Mouse (Mus musculus): ENCODE data around the gene Krt33b. TPM values are rescaled to one million over a fixed set of nuclear protein-coding genes. Genes with fewer than 3 reads are reported as not detected.

Krt33b gene
- polyA plus RNA-seq, 1 experiment: not detected

- peaks cover 13% of the 10 kb centered on the region for H3K4me1 ChIP-seq (ENCODE audit: control insufficient read depth, insufficient read depth, low read length)
- H3K27me3 ChIP-seq (ENCODE audit: control insufficient read depth, insufficient read depth, low read length): no peaks in the 10 kb centered on the region
- 79% methylated on average over 6 of the region's 6 CpGs for WGBS
- TF ChIP-seq POLR2A (IDR thresholded peaks at IDR 0.05; ENCODE audit: borderline replicate concordance, insufficient read depth, low read length) (no peak), CTCF (IDR thresholded peaks at IDR 0.05; ENCODE audit: borderline replicate concordance, insufficient read depth, low read depth, low read length) (no peak)
- DNase-seq: peak in 1 of 2 experiments; percentile 11
- no peak overlapping the region for H3K27ac ChIP-seq (ENCODE audit: insufficient read depth, low read length)
- no peak overlapping the region for H3K4me3 ChIP-seq (replicated peaks; ENCODE audit: insufficient read depth, low read depth, low read length)
These were observed 39.7 kb downstream of the Krt33b start for GRCm38 (mm10) chr11:99989881-99990405.

- no peak for DNase-seq
- peaks cover 15% of the 10 kb centered on the region for H3K4me1 ChIP-seq (ENCODE audit: control insufficient read depth, insufficient read depth, low read length)
- WGBS: 95% methylated on average over 3 of the region's 3 CpGs
- H3K27me3 ChIP-seq (ENCODE audit: control insufficient read depth, insufficient read depth, low read length): no peaks in the 10 kb centered on the region
- H3K4me3 ChIP-seq (replicated peaks; ENCODE audit: insufficient read depth, low read depth, low read length): no peak overlapping the region
- TF ChIP-seq POLR2A (IDR thresholded peaks at IDR 0.05; ENCODE audit: borderline replicate concordance, insufficient read depth, low read length) (no peak), CTCF (IDR thresholded peaks at IDR 0.05; ENCODE audit: borderline replicate concordance, insufficient read depth, low read depth, low read length) (no peak)
- H3K27ac ChIP-seq (ENCODE audit: insufficient read depth, low read length): no peak overlapping the region
These were observed 41.1 kb downstream of the Krt33b start for GRCm38 (mm10) chr11:99988530-99988929.

- Histone ChIP-seq H3K27me3 (ENCODE audit: control insufficient read depth, insufficient read depth, low read length) (no peaks in the 10 kb centered on the region), H3K4me1 (ENCODE audit: control insufficient read depth, insufficient read depth, low read length) (peaks cover 15% of the 10 kb centered on the region), H3K4me3 (replicated peaks; ENCODE audit: insufficient read depth, low read depth, low read length) (no peak within 1 kb of the TSS), H3K27ac (ENCODE audit: insufficient read depth, low read length) (peak within 1 kb of the TSS; percentile 26)
- TF ChIP-seq CTCF (IDR thresholded peaks at IDR 0.05; ENCODE audit: borderline replicate concordance, insufficient read depth, low read depth, low read length) (no peak), POLR2A (IDR thresholded peaks at IDR 0.05; ENCODE audit: borderline replicate concordance, insufficient read depth, low read length) (no peak)
- WGBS: 71% methylated on average over 8 of the region's 8 CpGs
- no peak for DNase-seq
These were observed 43.5 kb downstream of the Krt33b start, which contains the start of gene Krtap16-1 for GRCm38 (mm10) chr11:99986180-99986647. Gene Krtap16-1, minus strand, starts transcription at chr11:99986597.

- TF ChIP-seq POLR2A (IDR thresholded peaks at IDR 0.05; ENCODE audit: borderline replicate concordance, insufficient read depth, low read length) (no peak), CTCF (IDR thresholded peaks at IDR 0.05; ENCODE audit: borderline replicate concordance, insufficient read depth, low read depth, low read length) (no peak)
- H3K4me3 ChIP-seq (replicated peaks; ENCODE audit: insufficient read depth, low read depth, low read length): no peak overlapping the region
- 10% methylated on average over 20 of the region's 20 CpGs for WGBS
- DNase-seq: peak; percentile 86 to 91
- H3K27ac ChIP-seq (ENCODE audit: insufficient read depth, low read length): peak overlapping the region; percentile 26
- no peaks in the 10 kb centered on the region for H3K27me3 ChIP-seq (ENCODE audit: control insufficient read depth, insufficient read depth, low read length)
- H3K4me1 ChIP-seq (ENCODE audit: control insufficient read depth, insufficient read depth, low read length): peaks cover 15% of the 10 kb centered on the region
These were observed 44.2 kb downstream of the Krt33b start for GRCm38 (mm10) chr11:99985291-99986092.

GRCm38 (mm10) chr11:99983442-99983841 is 46.2 kb downstream of the Krt33b start:
- Histone ChIP-seq H3K4me1 (ENCODE audit: control insufficient read depth, insufficient read depth, low read length) (peaks cover 15% of the 10 kb centered on the region), H3K27me3 (ENCODE audit: control insufficient read depth, insufficient read depth, low read length) (no peaks in the 10 kb centered on the region), H3K27ac (ENCODE audit: insufficient read depth, low read length) (no peak overlapping the region), H3K4me3 (replicated peaks; ENCODE audit: insufficient read depth, low read depth, low read length) (no peak overlapping the region)
- DNase-seq: no peak
- 98% methylated on average over 1 of the region's 1 CpGs for WGBS
- no peak for TF ChIP-seq CTCF (IDR thresholded peaks at IDR 0.05; ENCODE audit: borderline replicate concordance, insufficient read depth, low read depth, low read length)
- no peak for TF ChIP-seq POLR2A (IDR thresholded peaks at IDR 0.05; ENCODE audit: borderline replicate concordance, insufficient read depth, low read length)

- Histone ChIP-seq H3K4me3 (replicated peaks; ENCODE audit: insufficient read depth, low read depth, low read length) (no peak overlapping the region), H3K27ac (ENCODE audit: insufficient read depth, low read length) (no peak overlapping the region), H3K27me3 (ENCODE audit: control insufficient read depth, insufficient read depth, low read length) (no peaks in the 10 kb centered on the region), H3K4me1 (ENCODE audit: control insufficient read depth, insufficient read depth, low read length) (peaks cover 15% of the 10 kb centered on the region)
- no peak for TF ChIP-seq POLR2A (IDR thresholded peaks at IDR 0.05; ENCODE audit: borderline replicate concordance, insufficient read depth, low read length)
- TF ChIP-seq CTCF (IDR thresholded peaks at IDR 0.05; ENCODE audit: borderline replicate concordance, insufficient read depth, low read depth, low read length): no peak
- 93% methylated on average over 9 of the region's 9 CpGs for WGBS
- DNase-seq: no peak
These were observed 46.9 kb downstream of the Krt33b start for GRCm38 (mm10) chr11:99982731-99983130.

GRCm38 (mm10) chr11:99978953-99979352 is 50.7 kb downstream of the Krt33b start, which contains the start of gene Krtap29-1:
Gene Krtap29-1, minus strand, starts transcription at chr11:99979053.
- WGBS: 59% methylated on average over 5 of the region's 5 CpGs
- H3K4me3 ChIP-seq (replicated peaks; ENCODE audit: insufficient read depth, low read depth, low read length): no peak within 1 kb of the TSS
- H3K4me1 ChIP-seq (ENCODE audit: control insufficient read depth, insufficient read depth, low read length): no peaks in the 10 kb centered on the region
- H3K27ac ChIP-seq (ENCODE audit: insufficient read depth, low read length): no peak within 1 kb of the TSS
- H3K27me3 ChIP-seq (ENCODE audit: control insufficient read depth, insufficient read depth, low read length): no peaks in the 10 kb centered on the region
- TF ChIP-seq CTCF (IDR thresholded peaks at IDR 0.05; ENCODE audit: borderline replicate concordance, insufficient read depth, low read depth, low read length) (no peak), POLR2A (IDR thresholded peaks at IDR 0.05; ENCODE audit: borderline replicate concordance, insufficient read depth, low read length) (no peak)
- DNase-seq: no peak

Other genes starting within 250 kb of the Krt33b start
- gene Krtap4-8, start 249.2 kb downstream of the Krt33b start, polyA plus RNA-seq (2012; rRNA removed): not detected in 2 replicates
- gene Krtap4-9, start 244.7 kb downstream of the Krt33b start, polyA plus RNA-seq (2012; rRNA removed): not detected in 2 replicates
- not detected in 2 replicates for gene Gm11596, start 236.4 kb downstream of the Krt33b start, polyA plus RNA-seq (2012; rRNA removed)
- not detected in 2 replicates for gene Gm11569, start 230.9 kb downstream of the Krt33b start, polyA plus RNA-seq (2012; rRNA removed)
- not detected in 2 replicates for gene Gm11554, start 225.4 kb downstream of the Krt33b start, polyA plus RNA-seq (2012; rRNA removed)
- not detected in 2 replicates for gene Krtap4-13, start 220.0 kb downstream of the Krt33b start, polyA plus RNA-seq (2012; rRNA removed)
- not detected in 2 replicates for gene Gm11564, start 214.2 kb downstream of the Krt33b start, polyA plus RNA-seq (2012; rRNA removed)
- gene 2300003K06Rik, start 191.8 kb downstream of the Krt33b start, polyA plus RNA-seq (2012; rRNA removed): not detected in 2 replicates
- not detected in 2 replicates for gene Krtap4-16, start 178.3 kb downstream of the Krt33b start, polyA plus RNA-seq (2012; rRNA removed)
- not detected in 2 replicates for gene Gm11568, start 172.0 kb downstream of the Krt33b start, polyA plus RNA-seq (2012; rRNA removed)
- not detected in 2 replicates for gene Gm11559, start 165.4 kb downstream of the Krt33b start, polyA plus RNA-seq (2012; rRNA removed)
- gene Krtap9-1, start 156.5 kb downstream of the Krt33b start, polyA plus RNA-seq (2012; rRNA removed): not detected in 2 replicates
- gene Gm11567, start 150.7 kb downstream of the Krt33b start, polyA plus RNA-seq (2012; rRNA removed): not detected in 2 replicates
- gene Krtap31-1, start 121.9 kb downstream of the Krt33b start, polyA plus RNA-seq (2012; rRNA removed): not detected in 2 replicates
- not detected in 2 replicates for gene Gm11565, start 115.1 kb downstream of the Krt33b start, polyA plus RNA-seq (2012; rRNA removed)
- not detected in 2 replicates for gene Krtap31-2, start 93.6 kb downstream of the Krt33b start, polyA plus RNA-seq (2012; rRNA removed)
- gene Krtap9-5, start 81.4 kb downstream of the Krt33b start, polyA plus RNA-seq (2012; rRNA removed): not detected in 2 replicates
- gene Krtap29-1, start 50.8 kb downstream of the Krt33b start, polyA plus RNA-seq (2012; rRNA removed): not detected in 2 replicates
- gene Krtap16-1, start 43.3 kb downstream of the Krt33b start, polyA plus RNA-seq (2012; rRNA removed): not detected in 2 replicates
- 0.30 and 0.80 TPM in 2 replicates for gene Krtap17-1, start 35.9 kb downstream of the Krt33b start, polyA plus RNA-seq (2012; rRNA removed)
- not detected in 2 replicates for gene Krt33a, start 13.7 kb downstream of the Krt33b start, polyA plus RNA-seq (2012; rRNA removed)
- not detected in 2 replicates for gene Krt34, start 11.7 kb upstream of the Krt33b start, polyA plus RNA-seq (2012; rRNA removed)
- not detected in 2 replicates for gene Krt31, start 20.7 kb upstream of the Krt33b start, polyA plus RNA-seq (2012; rRNA removed)
- gene Krt32, start 58.4 kb upstream of the Krt33b start, polyA plus RNA-seq (2012; rRNA removed): not detected in 2 replicates
- not detected in 2 replicates for gene Krt35, start 66.4 kb upstream of the Krt33b start, polyA plus RNA-seq (2012; rRNA removed)
- gene Krt36, start 75.8 kb upstream of the Krt33b start, polyA plus RNA-seq (2012; rRNA removed): not detected in 2 replicates
- not detected in 2 replicates for gene Krt13, start 91.7 kb upstream of the Krt33b start, polyA plus RNA-seq (2012; rRNA removed)
- gene Krt15, start 106.1 kb upstream of the Krt33b start, polyA plus RNA-seq (2012; rRNA removed): 0.08 and 0.35 TPM in 2 replicates
- gene Krt19, start 118.8 kb upstream of the Krt33b start, polyA plus RNA-seq (2012; rRNA removed): 0.36 and 0.51 TPM in 2 replicates
- 0.62 and 1.5 TPM in 2 replicates for gene Krt9, start 163.4 kb upstream of the Krt33b start, polyA plus RNA-seq (2012; rRNA removed)
- 0.11 and 0.13 TPM in 2 replicates for gene Krt14, start 177.7 kb upstream of the Krt33b start, polyA plus RNA-seq (2012; rRNA removed)
- not detected in 2 replicates for gene Krt16, start 219.0 kb upstream of the Krt33b start, polyA plus RNA-seq (2012; rRNA removed)
- gene Krt17, start 231.2 kb upstream of the Krt33b start, polyA plus RNA-seq (2012; rRNA removed): 0.11 and 0.16 TPM in 2 replicates
- not detected in 2 replicates for gene Krt42, start 240.0 kb upstream of the Krt33b start, polyA plus RNA-seq (2012; rRNA removed)